Mouse (Mus musculus) neural tube, embryonic 15.5 days (tissue): Measurements from ENCODE around the gene Pphln1. TPM values are rescaled to one million over a fixed set of nuclear protein-coding genes. Genes with fewer than 3 reads are reported as not detected.
A peak's percentile ranks its signal among the peaks of the same experiment; 100 is the strongest.

Experiments
- ATAC-seq: fragments of 200-750 bp; cut with Nextera tagmentation; 2 replicates; pipeline ENCODE4 v1.8.0; 2017; ENCODE audit warnings: mild to moderate bottlenecking, moderate TSS enrichment, moderate library complexity; ENCODE audit not compliant: low FRiP score
- H3K27ac ChIP-seq: fragments of 300-500 bp; sonication (generic); replicated peaks from 2 replicates; pipeline ENCODE4 v1.5.1; 2015; ENCODE audit warnings: mild to moderate bottlenecking, inconsistent platforms
- H3K27me3 ChIP-seq: fragments of 300-500 bp; sonication (generic); replicated peaks from 2 replicates; pipeline ENCODE4 v1.6.1; 2015; ENCODE audit warnings: inconsistent platforms
- H3K36me3 ChIP-seq: fragments of 300-500 bp; sonication (generic); 2 replicates; pipeline ENCODE4 v1.6.1; 2015; ENCODE audit warnings: inconsistent platforms
- H3K4me1 ChIP-seq: fragments of 300-500 bp; sonication (generic); 2 replicates; pipeline ENCODE4 v1.6.1; 2015; ENCODE audit warnings: inconsistent platforms
- H3K4me2 ChIP-seq: fragments of 300-500 bp; sonication (generic); 2 replicates; pipeline ENCODE4 v1.6.1; 2015; ENCODE audit warnings: inconsistent platforms, mild to moderate bottlenecking, moderate library complexity
- H3K4me3 ChIP-seq: fragments of 300-500 bp; sonication (generic); replicated peaks from 2 replicates; pipeline ENCODE4 v1.5.1; 2015; ENCODE audit warnings: mild to moderate bottlenecking, inconsistent platforms
- H3K9ac ChIP-seq: fragments of 300-500 bp; sonication (generic); replicated peaks from 2 replicates; pipeline ENCODE4 v1.6.1; 2015; ENCODE audit warnings: mild to moderate bottlenecking, inconsistent platforms
- H3K9me3 ChIP-seq: fragments of 300-500 bp; sonication (generic); replicated peaks from 2 replicates; pipeline ENCODE4 v1.6.1; 2016; ENCODE audit warnings: inconsistent platforms
- WGBS: fragments of 180-500 bp; shearing (Covaris S2); methylation state at CpG from one replicate; pipeline ENCODE4 v1.1.7; 2015; ENCODE audit warnings: mixed read lengths; 5-methylcytosine and 5-hydroxymethylcytosine counted together
- polyA plus RNA-seq: library from polyadenylated mRNA; unstranded; fragments of >200 nt; fragmentation: Nextera tagmentation; extraction: Ambion mirVana; gene quantifications from 2 replicates; pipeline ENCODE4 v1.2.1, GENCODE M21; 2015

The Pphln1 gene
- polyA plus RNA-seq, 1 experiment from 2014 or later = 40.4 TPM

GRCm38 (mm10) chr15:93442271-93442670 is 44.1 kb downstream of the Pphln1 start:
- WGBS = 93% methylated on average over 4 of the region's 4 CpGs
- peaks cover 3% of the 10 kb centered on the region; the same call in 1 of the 2 replicates for H3K4me1 ChIP-seq
- no peak for ATAC-seq
- no peak overlapping the region for H3K9ac ChIP-seq
- no peak overlapping the region for H3K4me3 ChIP-seq
- H3K36me3 ChIP-seq = peaks cover 26% of the 10 kb centered on the region
- no peaks in the 10 kb centered on the region for H3K27me3 ChIP-seq
- H3K4me2 ChIP-seq = no peak overlapping the region
- H3K27ac ChIP-seq = no peak overlapping the region
- no peaks in the 10 kb centered on the region for H3K9me3 ChIP-seq

DNA sequence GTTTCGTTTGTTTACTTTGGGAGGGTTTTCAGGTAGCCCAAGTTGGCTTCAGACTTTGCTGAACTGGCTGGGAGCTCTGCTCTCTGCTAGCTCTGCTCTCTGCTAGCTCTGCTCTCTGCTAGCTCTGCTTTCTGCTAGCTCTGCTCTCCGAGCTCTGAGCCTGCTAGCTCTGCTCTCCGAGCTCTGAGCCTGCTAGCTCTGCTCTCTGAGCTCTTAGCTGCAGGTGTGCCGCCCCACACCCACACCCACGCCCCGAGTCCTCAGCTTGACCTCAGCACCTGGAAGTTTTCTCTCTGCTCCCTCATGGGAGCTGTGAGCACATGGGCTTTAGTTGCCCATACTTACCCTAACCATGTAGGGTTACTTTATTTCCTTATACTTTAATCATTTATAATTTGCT is 45.5 kb downstream of the Pphln1 start:
- no peaks in the 10 kb centered on the region for H3K27me3 ChIP-seq
- no peak overlapping the region for H3K4me3 ChIP-seq
- H3K36me3 ChIP-seq = peaks cover 26% of the 10 kb centered on the region
- no peak overlapping the region for H3K27ac ChIP-seq
- no peaks in the 10 kb centered on the region for H3K9me3 ChIP-seq
- ATAC-seq = no peak
- peaks cover under 1% of the 10 kb centered on the region; the same call in 1 of the 2 replicates for H3K4me1 ChIP-seq
- H3K4me2 ChIP-seq = no peak overlapping the region
- WGBS = 93% methylated on average over 6 of the region's 6 CpGs
- no peak overlapping the region for H3K9ac ChIP-seq

- Histone ChIP-seq H3K27me3 (no peaks in the 10 kb centered on the region), H3K36me3 (0 out of 2 replicates have a peak, but pooled peaks cover 4% of the 10 kb centered on the region), H3K4me1 (no peaks in the 10 kb centered on the region), H3K9ac (no peak overlapping the region), H3K27ac (no peak overlapping the region), H3K4me3 (no peak overlapping the region), H3K4me2 (no peak overlapping the region), H3K9me3 (no peaks in the 10 kb centered on the region)
- 89% methylated on average over 3 of the region's 3 CpGs for WGBS
- ATAC-seq = no peak
These were observed 50.7 kb downstream of the Pphln1 start for GRCm38 (mm10) chr15:93448862-93449261.

- Histone ChIP-seq H3K27me3 (no peaks in the 10 kb centered on the region), H3K9me3 (no peaks in the 10 kb centered on the region), H3K36me3 (peaks cover 3% of the 10 kb centered on the region; the same call in 1 of the 2 replicates), H3K4me2 (no peak overlapping the region), H3K9ac (no peak overlapping the region), H3K4me3 (no peak overlapping the region), H3K4me1 (no peaks in the 10 kb centered on the region), H3K27ac (no peak overlapping the region)
- no peak for ATAC-seq
- 78% methylated on average over 1 of the region's 1 CpGs for WGBS
These were observed 55.1 kb downstream of the Pphln1 start for GRCm38 (mm10) chr15:93453296-93453695.

DNA sequence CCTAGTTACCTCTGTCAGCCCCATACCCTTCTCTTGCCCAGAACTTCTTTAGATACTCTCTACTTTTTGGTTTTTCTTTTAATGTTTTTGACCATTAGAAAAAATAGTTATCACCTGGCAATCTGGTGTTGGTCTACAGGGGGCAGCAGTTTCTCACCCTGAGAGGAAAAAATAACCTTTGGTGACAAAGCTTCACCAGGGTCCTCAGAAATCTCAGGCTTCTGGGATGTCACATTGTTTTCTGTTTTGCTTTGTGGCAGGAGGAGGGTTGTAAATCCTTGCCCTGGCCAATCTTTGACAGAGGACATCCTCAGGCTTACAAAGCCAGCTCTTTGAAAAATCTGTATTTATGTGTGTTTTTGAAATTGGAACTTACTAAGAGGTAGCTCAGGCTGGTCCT is 57.9 kb downstream of the Pphln1 start:
- Histone ChIP-seq H3K4me2 (no peak overlapping the region), H3K36me3 (peaks cover 3% of the 10 kb centered on the region; the same call in 1 of the 2 replicates), H3K4me1 (no peaks in the 10 kb centered on the region), H3K27me3 (no peaks in the 10 kb centered on the region), H3K9me3 (no peaks in the 10 kb centered on the region), H3K27ac (no peak overlapping the region), H3K4me3 (no peak overlapping the region), H3K9ac (no peak overlapping the region)
- ATAC-seq = no peak

GRCm38 (mm10) chr15:93459422-93459821 is 61.3 kb downstream of the Pphln1 start:
- Histone ChIP-seq H3K4me2 (no peak overlapping the region), H3K9ac (no peak overlapping the region), H3K4me3 (no peak overlapping the region), H3K27ac (no peak overlapping the region), H3K36me3 (no peaks in the 10 kb centered on the region), H3K27me3 (no peaks in the 10 kb centered on the region), H3K4me1 (no peaks in the 10 kb centered on the region), H3K9me3 (no peaks in the 10 kb centered on the region)
- ATAC-seq = no peak
- 72% methylated on average over 5 of the region's 5 CpGs for WGBS

GRCm38 (mm10) chr15:93461066-93461465 is 62.9 kb downstream of the Pphln1 start:
- H3K27ac ChIP-seq = no peak overlapping the region
- H3K4me2 ChIP-seq = no peak overlapping the region

DNA sequence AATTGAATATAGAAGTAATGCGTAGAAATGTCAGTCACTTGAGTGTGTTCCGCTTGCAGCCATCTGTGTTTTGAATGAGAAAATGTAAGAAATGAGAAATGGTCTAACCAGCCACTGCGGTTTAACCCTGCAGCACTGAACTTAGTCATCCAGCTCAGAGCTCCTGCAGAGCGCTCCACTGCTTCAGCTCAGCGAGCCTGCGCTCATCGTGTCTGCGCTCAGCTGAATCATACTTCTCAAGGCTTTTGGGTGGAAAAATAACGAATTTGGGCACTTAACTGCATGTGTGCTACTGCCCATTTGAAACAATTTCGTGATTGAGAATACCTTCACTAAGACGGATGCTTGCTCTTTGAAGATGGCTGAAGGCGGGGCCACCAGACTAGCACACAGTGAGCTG is 73.5 kb downstream of the Pphln1 start:
- no peak overlapping the region for H3K4me3 ChIP-seq
- peaks cover 24% of the 10 kb centered on the region for H3K4me1 ChIP-seq
- H3K27me3 ChIP-seq = no peaks in the 10 kb centered on the region
- 30% methylated on average over 12 of the region's 12 CpGs for WGBS
- peak overlapping the region; percentile 19; the same call in 1 of the 2 replicates for H3K4me2 ChIP-seq
- no peaks in the 10 kb centered on the region for H3K9me3 ChIP-seq
- no peak overlapping the region for H3K9ac ChIP-seq
- H3K27ac ChIP-seq = no peak overlapping the region
- no peaks in the 10 kb centered on the region for H3K36me3 ChIP-seq
- no peak for ATAC-seq

More at GRCm38 (mm10) chr15:93461066-93461465, 62.9 kb downstream of the Pphln1 start:
- Histone ChIP-seq H3K9me3 (no peaks in the 10 kb centered on the region), H3K27me3 (no peaks in the 10 kb centered on the region), H3K36me3 (peaks cover 5% of the 10 kb centered on the region; the same call in 1 of the 2 replicates), H3K9ac (no peak overlapping the region), H3K4me1 (no peaks in the 10 kb centered on the region), H3K4me3 (no peak overlapping the region)
- whole genome bisulfite sequencing = 94% methylated on average over 23 of the region's 23 CpGs
- ATAC-seq = no peak

GRCm38 (mm10) chr15:93472089-93472488 is 73.9 kb downstream of the Pphln1 start:
- peaks cover 26% of the 10 kb centered on the region for H3K4me1 ChIP-seq
- no peaks in the 10 kb centered on the region for H3K27me3 ChIP-seq
- no peak for ATAC-seq
- H3K9me3 ChIP-seq = no peaks in the 10 kb centered on the region
- no peaks in the 10 kb centered on the region for H3K36me3 ChIP-seq
- no peak overlapping the region for H3K27ac ChIP-seq
- no peak overlapping the region for H3K9ac ChIP-seq
- no peak overlapping the region for H3K4me3 ChIP-seq
- peak overlapping the region; percentile 19; the same call in 1 of the 2 replicates for H3K4me2 ChIP-seq
- WGBS = 23% methylated on average over 1 of the region's 1 CpGs

DNA sequence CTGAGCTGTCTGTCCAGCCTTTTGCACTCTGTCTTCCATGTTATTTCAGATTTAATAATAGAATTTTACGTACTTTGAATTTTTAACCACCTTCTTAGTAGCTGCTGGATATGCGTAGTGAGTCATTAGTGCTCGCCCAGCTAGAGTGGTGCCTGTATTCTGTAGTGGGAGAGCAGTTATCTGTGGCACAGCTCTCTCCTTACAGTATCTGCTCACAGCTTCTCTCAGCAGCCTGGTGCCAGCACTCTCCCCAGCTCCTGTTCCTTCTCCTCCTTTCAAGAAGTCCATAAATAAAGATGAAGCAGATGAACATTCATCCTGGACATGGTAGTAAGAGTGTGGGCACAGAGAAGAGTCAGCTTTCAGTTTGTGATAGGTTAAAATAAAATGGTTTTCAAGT is 76.1 kb downstream of the Pphln1 start:
- Histone ChIP-seq H3K27me3 (no peaks in the 10 kb centered on the region), H3K4me1 (peaks cover 26% of the 10 kb centered on the region), H3K4me2 (no peak overlapping the region), H3K36me3 (no peaks in the 10 kb centered on the region), H3K9me3 (no peaks in the 10 kb centered on the region), H3K9ac (no peak overlapping the region), H3K4me3 (no peak overlapping the region), H3K27ac (no peak overlapping the region)
- WGBS = 78% methylated on average over 3 of the region's 3 CpGs
- ATAC-seq = no peak

GRCm38 (mm10) chr15:93475688-93476087 is 77.5 kb downstream of the Pphln1 start:
- Histone ChIP-seq H3K27ac (no peak overlapping the region), H3K4me1 (peaks cover 26% of the 10 kb centered on the region), H3K9ac (no peak overlapping the region), H3K27me3 (no peaks in the 10 kb centered on the region), H3K36me3 (no peaks in the 10 kb centered on the region), H3K4me2 (no peak overlapping the region), H3K4me3 (no peak overlapping the region), H3K9me3 (no peaks in the 10 kb centered on the region)
- 46% methylated on average over 8 of the region's 8 CpGs for WGBS
- no peak for ATAC-seq

DNA sequence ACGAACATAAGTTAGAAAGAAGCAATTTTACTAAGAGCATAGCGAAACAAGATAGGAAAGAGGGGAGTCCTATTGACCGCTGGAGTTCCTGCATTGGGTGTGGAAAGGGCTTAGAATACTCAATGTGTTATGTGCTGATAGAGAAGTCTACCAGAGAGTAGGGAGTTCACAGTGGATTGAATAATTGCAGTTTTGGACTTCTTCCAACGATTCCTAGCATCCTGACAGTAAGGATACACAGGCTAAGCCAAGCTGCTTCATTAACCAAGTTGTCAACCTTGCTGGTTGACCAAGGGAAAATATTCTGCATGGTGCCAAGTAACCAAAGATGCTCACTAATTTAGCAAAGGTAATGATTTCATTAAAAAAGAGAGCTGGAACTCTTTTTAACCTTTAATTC is 79.6 kb downstream of the Pphln1 start:
- no peak for ATAC-seq
- peaks cover 14% of the 10 kb centered on the region for H3K4me1 ChIP-seq
- no peaks in the 10 kb centered on the region for H3K36me3 ChIP-seq
- no peak overlapping the region for H3K4me3 ChIP-seq
- 81% methylated on average over 4 of the region's 4 CpGs for WGBS
- H3K27me3 ChIP-seq = no peaks in the 10 kb centered on the region
- no peaks in the 10 kb centered on the region for H3K9me3 ChIP-seq
- H3K27ac ChIP-seq = no peak overlapping the region
- H3K9ac ChIP-seq = no peak overlapping the region
- no peak overlapping the region for H3K4me2 ChIP-seq

DNA sequence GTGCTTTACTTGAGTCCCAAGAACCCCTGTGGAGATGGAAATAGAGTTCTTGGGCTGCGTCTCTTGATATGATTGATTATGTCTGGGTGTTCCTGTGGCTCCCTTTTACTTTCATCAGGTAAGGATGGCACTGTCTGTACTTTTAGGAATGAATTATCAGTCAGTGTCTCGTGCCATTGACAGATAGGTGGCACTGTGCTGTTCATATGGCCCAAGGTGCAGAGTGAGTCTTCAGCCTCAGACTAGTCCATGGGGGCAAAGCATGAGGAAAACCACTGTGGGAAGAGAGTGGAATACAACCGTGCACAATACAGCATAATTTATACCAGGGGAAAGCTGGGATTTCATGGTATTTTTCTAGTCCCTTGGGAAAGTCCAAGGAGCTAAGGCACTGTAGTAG is 80.5 kb downstream of the Pphln1 start:
- no peak overlapping the region for H3K27ac ChIP-seq
- ATAC-seq = no peak
- H3K27me3 ChIP-seq = no peaks in the 10 kb centered on the region
- no peak overlapping the region for H3K4me2 ChIP-seq
- H3K4me1 ChIP-seq = peaks cover 13% of the 10 kb centered on the region
- H3K9ac ChIP-seq = no peak overlapping the region
- no peak overlapping the region for H3K4me3 ChIP-seq
- 77% methylated on average over 3 of the region's 3 CpGs for WGBS
- H3K9me3 ChIP-seq = no peaks in the 10 kb centered on the region
- no peaks in the 10 kb centered on the region for H3K36me3 ChIP-seq
